Mouse (Mus musculus) lung, postnatal 14 days (tissue): ENCODE measurements at regions not wholly inside any gene's neighbourhood (a gene's known extent, or its start where the extent isn't known, plus 50 kb on each side); places are given as distances from the start of the nearest gene placed in this dataset.
A peak's percentile ranks its signal among the peaks of the same experiment; 100 is the strongest.

Experiments used
- DNase-seq: peaks from one replicate; pipeline ENCODE4 v3.0.0; 2021

GRCm38 (mm10) chr6:53765302-53765701 is 55.3 kb downstream of the Tril start:
- no peak for DNase-seq

GRCm38 (mm10) chr6:53762586-53762985 is 58.0 kb downstream of the Tril start:
- no peak for DNase-seq

- peak; percentile 18 for DNase-seq
Observed at GRCm38 (mm10) chr6:53760651-53761058, 60.0 kb downstream of the Tril start.

- DNase-seq, result no peak
Observed at GRCm38 (mm10) chr6:53759686-53760306, 60.8 kb downstream of the Tril start.

GRCm38 (mm10) chr6:53754366-53754765 is 66.3 kb downstream of the Tril start:
- DNase-seq, result no peak

GRCm38 (mm10) chr6:53750539-53750938 is 70.1 kb downstream of the Tril start:
- no peak for DNase-seq
